Mouse (Mus musculus): ENCODE results near the gene Rusc2. TPM values are rescaled to one million over a fixed set of nuclear protein-coding genes. Genes with fewer than 3 reads are reported as not detected.

Rusc2 gene
- polyA plus RNA-seq, 1 experiment from 2014 or later = 12.4 TPM

DNA sequence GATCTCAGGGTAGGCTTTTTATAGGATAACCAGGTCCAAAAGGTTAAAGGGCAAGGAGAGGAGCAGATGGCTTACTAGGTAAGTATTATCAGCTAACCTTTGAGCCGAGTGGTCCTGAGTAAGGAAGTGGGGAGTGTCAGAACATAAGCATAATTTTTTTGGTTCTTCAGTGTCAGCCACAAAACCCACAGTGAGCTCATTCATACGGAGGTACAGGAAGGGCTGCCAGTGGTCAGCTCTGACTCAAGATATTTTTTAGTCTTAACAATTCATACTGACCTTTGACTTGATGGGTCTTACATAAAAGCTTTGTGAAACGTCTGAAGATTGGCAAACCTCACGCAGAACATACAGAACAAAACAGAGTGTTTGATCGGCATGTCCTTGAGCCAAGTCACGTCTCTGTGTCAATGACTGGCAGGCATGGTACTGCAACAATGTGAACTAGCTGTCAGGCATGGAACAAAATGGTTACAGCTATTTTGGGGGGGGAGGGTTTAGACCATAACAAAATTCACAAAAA, 31.7 kb upstream of the Rusc2 start:
- no peak for DNase-seq (ENCODE audit: low spot score)
- no peak for ATAC-seq (replicated peaks; ENCODE audit: low FRiP score)
- no peak overlapping the region for H3K4me2 ChIP-seq (ENCODE audit: low read depth, low read length, severe bottlenecking)
- H3K9ac ChIP-seq (ENCODE audit: low read length) = no peak overlapping the region
- no peaks in the 10 kb centered on the region for H3K36me3 ChIP-seq (ENCODE audit: control insufficient read depth, insufficient read depth, low read length)
- H3K27me3 ChIP-seq (ENCODE audit: control insufficient read depth, insufficient read depth, low read length) = no peaks in the 10 kb centered on the region
- no peaks in the 10 kb centered on the region; the same call in 1 of the 2 replicates for H3K9me3 ChIP-seq (ENCODE audit: control insufficient read depth, low read length)
- no peaks in the 10 kb centered on the region for H3K4me1 ChIP-seq (replicated peaks; ENCODE audit: control insufficient read depth, insufficient read depth, low read length)
- 83% methylated on average over 6 of the region's 6 CpGs for WGBS
- no peak overlapping the region for H3K4me3 ChIP-seq (ENCODE audit: low read depth, low read length)
- no peak overlapping the region for H3K27ac ChIP-seq (ENCODE audit: low read depth, low read length)

DNA sequence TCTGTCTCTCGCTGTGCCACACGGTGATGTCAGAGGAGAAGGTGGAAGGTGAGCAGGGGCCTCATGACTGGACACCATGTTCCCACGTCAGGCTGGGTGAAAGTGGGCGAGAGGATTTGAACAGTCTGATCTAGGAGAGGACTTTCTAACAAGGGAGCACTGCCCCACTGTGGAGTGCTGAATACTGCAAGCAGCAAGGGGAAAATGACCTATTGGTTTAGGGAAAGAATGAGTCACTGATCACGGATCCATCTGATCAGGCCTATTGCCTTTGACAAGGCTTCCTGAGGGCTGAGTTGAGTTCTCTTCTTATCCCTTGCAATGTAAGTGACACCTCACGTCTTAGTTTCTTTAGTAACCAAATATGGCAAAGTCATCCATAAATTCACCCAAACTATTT, 28.1 kb upstream of the Rusc2 start:
- Histone ChIP-seq H3K9ac (ENCODE audit: low read length) (no peak overlapping the region), H3K4me3 (ENCODE audit: low read depth, low read length) (no peak overlapping the region), H3K4me2 (ENCODE audit: low read depth, low read length, severe bottlenecking) (no peak overlapping the region), H3K36me3 (ENCODE audit: control insufficient read depth, insufficient read depth, low read length) (no peaks in the 10 kb centered on the region), H3K4me1 (replicated peaks; ENCODE audit: control insufficient read depth, insufficient read depth, low read length) (no peaks in the 10 kb centered on the region), H3K27me3 (ENCODE audit: control insufficient read depth, insufficient read depth, low read length) (no peaks in the 10 kb centered on the region), H3K27ac (ENCODE audit: low read depth, low read length) (no peak overlapping the region), H3K9me3 (ENCODE audit: control insufficient read depth, low read length) (no peaks in the 10 kb centered on the region; the same call in 1 of the 2 replicates)
- ATAC-seq (replicated peaks; ENCODE audit: low FRiP score) (no peak), DNase-seq (ENCODE audit: low spot score) (no peak)
- WGBS = 85% methylated on average over 6 of the region's 6 CpGs

DNA sequence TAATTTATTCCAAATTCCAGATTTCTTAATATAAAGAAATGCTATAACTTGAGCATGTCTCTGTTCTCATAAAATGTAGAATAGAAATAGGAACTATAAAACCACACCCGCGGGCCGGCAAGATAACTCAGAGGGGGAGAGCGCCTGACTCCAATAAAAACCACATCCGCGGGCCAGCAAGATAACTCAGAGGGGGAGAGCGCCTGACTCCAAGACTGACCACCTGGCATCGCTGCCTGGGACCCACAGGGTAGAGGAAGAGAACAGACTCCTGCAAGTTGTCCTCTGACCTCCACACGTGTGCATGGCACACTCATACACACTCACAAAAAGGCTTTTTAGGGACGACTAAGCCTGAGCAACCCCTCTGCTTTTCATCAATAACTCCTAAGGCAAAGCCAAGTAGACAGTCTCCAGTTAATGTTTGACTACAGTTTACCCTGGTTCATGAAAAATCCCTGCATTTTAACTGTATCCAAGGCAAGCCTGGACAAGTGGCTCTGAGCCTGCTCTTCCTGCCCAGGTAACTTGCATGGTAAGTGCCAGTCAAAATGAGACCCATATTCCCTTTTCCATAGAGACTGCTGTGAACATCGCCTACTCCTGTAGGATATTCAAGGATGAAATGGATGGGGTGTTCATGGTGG, 16.7 kb upstream of the Rusc2 start:
- DNase-seq (ENCODE audit: low spot score) (no peak), ATAC-seq (replicated peaks; ENCODE audit: low FRiP score) (no peak)
- Histone ChIP-seq H3K4me2 (ENCODE audit: low read depth, low read length, severe bottlenecking) (no peak overlapping the region), H3K27me3 (ENCODE audit: control insufficient read depth, insufficient read depth, low read length) (no peaks in the 10 kb centered on the region), H3K27ac (ENCODE audit: low read depth, low read length) (no peak overlapping the region), H3K9me3 (ENCODE audit: control insufficient read depth, low read length) (no peaks in the 10 kb centered on the region), H3K4me3 (ENCODE audit: low read depth, low read length) (no peak overlapping the region), H3K9ac (ENCODE audit: low read length) (no peak overlapping the region), H3K36me3 (ENCODE audit: control insufficient read depth, insufficient read depth, low read length) (no peaks in the 10 kb centered on the region), H3K4me1 (replicated peaks; ENCODE audit: control insufficient read depth, insufficient read depth, low read length) (no peaks in the 10 kb centered on the region)
- 91% methylated on average over 11 of the region's 11 CpGs for WGBS

DNA sequence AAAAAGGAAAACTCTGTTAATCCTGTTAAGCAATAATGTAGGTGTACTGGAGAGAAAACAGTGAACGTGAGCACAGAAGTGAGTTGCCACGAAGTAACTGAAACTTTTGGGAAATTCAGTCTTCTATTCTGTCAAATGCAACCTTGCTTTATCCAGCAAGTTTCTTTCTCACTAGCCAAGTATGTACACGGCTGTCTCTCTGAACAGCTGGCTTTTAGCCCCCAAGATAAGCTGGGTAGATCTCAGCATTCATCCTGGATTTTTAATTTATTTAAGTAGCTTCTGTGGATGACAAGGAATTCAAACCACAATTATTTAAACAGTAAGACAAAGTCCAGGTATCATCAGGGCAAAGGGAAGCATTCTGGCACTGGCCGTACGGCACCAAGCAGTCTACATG, 14.5 kb upstream of the Rusc2 start:
- Histone ChIP-seq H3K4me3 (ENCODE audit: low read depth, low read length) (no peak overlapping the region), H3K9ac (ENCODE audit: low read length) (no peak overlapping the region), H3K4me1 (replicated peaks; ENCODE audit: control insufficient read depth, insufficient read depth, low read length) (no peaks in the 10 kb centered on the region), H3K9me3 (ENCODE audit: control insufficient read depth, low read length) (no peaks in the 10 kb centered on the region), H3K36me3 (ENCODE audit: control insufficient read depth, insufficient read depth, low read length) (no peaks in the 10 kb centered on the region), H3K27ac (ENCODE audit: low read depth, low read length) (no peak overlapping the region), H3K4me2 (ENCODE audit: low read depth, low read length, severe bottlenecking) (no peak overlapping the region), H3K27me3 (ENCODE audit: control insufficient read depth, insufficient read depth, low read length) (no peaks in the 10 kb centered on the region)
- DNase-seq (ENCODE audit: low spot score) (no peak), ATAC-seq (replicated peaks; ENCODE audit: low FRiP score) (no peak)
- 89% methylated on average over 5 of the region's 5 CpGs for WGBS

DNA sequence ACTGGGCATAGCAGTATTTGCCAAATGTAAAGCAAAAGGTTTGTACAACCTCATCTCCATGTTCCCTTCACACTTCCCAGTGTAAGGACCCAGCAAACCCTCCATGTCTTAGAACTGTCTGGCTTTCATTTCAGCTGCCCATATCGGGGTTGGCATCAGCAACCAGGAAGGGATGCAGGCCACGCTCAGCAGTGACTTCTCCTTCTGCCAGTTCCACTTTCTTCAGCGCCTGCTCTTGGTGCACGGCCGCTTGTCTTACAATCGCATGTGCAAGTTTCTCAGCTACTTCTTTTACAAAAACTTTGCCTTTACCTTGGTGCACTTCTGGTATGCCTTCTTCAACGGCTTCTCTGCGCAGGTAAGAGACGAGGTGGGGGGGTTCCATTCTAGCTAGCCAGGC, 14.0 kb upstream of the Rusc2 start:
- Histone ChIP-seq H3K4me2 (ENCODE audit: low read depth, low read length, severe bottlenecking) (no peak overlapping the region), H3K9ac (ENCODE audit: low read length) (no peak overlapping the region), H3K9me3 (ENCODE audit: control insufficient read depth, low read length) (no peaks in the 10 kb centered on the region), H3K27me3 (ENCODE audit: control insufficient read depth, insufficient read depth, low read length) (no peaks in the 10 kb centered on the region), H3K36me3 (ENCODE audit: control insufficient read depth, insufficient read depth, low read length) (no peaks in the 10 kb centered on the region), H3K27ac (ENCODE audit: low read depth, low read length) (no peak overlapping the region), H3K4me1 (replicated peaks; ENCODE audit: control insufficient read depth, insufficient read depth, low read length) (no peaks in the 10 kb centered on the region), H3K4me3 (ENCODE audit: low read depth, low read length) (no peak overlapping the region)
- ATAC-seq (replicated peaks; ENCODE audit: low FRiP score) (no peak), DNase-seq (ENCODE audit: low spot score) (no peak)
- 94% methylated on average over 9 of the region's 9 CpGs for WGBS

DNA sequence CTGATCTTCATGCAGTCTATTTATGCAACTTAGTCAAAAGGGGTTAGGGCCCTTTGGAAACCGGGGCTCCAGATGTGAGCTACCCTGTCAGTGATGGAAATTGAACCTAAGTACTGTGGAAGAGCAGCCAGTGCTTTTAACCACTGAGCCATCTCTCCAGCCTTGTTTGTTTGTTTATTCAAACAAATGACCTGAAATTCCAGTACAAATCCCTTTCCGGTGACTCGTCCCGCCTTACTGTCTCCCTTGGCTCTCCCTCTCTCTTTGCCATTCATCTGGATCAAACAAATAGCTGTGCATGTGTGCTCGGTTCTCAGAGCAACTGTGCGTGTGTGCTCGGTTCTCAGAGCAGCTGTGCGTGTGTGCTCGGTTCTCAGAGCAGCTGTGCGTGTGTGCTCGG, 10.4 kb upstream of the Rusc2 start:
- Histone ChIP-seq H3K4me1 (replicated peaks; ENCODE audit: control insufficient read depth, insufficient read depth, low read length) (no peaks in the 10 kb centered on the region), H3K27me3 (ENCODE audit: control insufficient read depth, insufficient read depth, low read length) (no peaks in the 10 kb centered on the region), H3K4me3 (ENCODE audit: low read depth, low read length) (no peak overlapping the region), H3K9ac (ENCODE audit: low read length) (no peak overlapping the region), H3K4me2 (ENCODE audit: low read depth, low read length, severe bottlenecking) (no peak overlapping the region), H3K9me3 (ENCODE audit: control insufficient read depth, low read length) (no peaks in the 10 kb centered on the region), H3K27ac (ENCODE audit: low read depth, low read length) (no peak overlapping the region), H3K36me3 (ENCODE audit: control insufficient read depth, insufficient read depth, low read length) (no peaks in the 10 kb centered on the region)
- ATAC-seq (replicated peaks; ENCODE audit: low FRiP score) (no peak), DNase-seq (ENCODE audit: low spot score) (no peak)
- 83% methylated on average over 11 of the region's 11 CpGs for WGBS

DNA sequence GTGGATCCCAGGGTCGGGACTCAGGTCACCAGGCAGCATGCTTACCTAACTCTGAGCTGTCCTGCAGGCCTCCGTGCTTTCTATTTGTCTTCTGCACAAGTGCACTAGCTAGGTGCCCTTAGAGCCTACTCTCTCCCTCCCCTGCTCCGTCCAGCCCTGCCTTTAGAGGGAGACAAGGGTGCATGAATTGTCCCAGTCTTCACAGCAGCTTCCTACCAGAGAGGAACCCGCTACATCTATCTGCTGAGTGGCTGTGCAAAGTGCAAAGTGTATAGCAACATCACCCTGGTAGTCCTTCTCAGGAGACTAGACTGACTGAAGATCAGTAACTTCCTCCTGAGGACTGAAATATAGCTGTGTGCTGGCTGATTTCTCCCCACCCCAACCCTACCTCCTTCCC, 9.6 kb upstream of the Rusc2 start:
- ATAC-seq (replicated peaks; ENCODE audit: low FRiP score) = no peak
- no peaks in the 10 kb centered on the region for H3K36me3 ChIP-seq (ENCODE audit: control insufficient read depth, insufficient read depth, low read length)
- WGBS = 75% methylated on average over 4 of the region's 4 CpGs

DNA sequence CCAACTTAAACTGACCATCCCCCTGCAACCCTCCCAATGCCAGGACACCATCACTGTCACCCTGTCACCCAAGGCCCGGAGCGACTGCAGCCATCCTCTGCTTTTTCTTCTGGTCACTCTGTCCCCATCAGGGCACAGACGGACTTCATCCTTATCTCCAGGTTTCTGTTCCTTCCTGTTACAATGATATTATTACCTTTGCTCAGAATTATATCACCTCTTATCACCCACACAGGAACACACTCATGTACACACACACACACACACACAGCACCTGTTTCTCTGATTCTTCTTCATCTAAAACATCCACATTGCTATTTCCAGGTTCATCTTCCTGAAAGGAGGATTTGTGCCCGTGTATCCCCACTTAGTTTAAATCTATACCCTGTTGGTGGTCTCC, 7.5 kb upstream of the Rusc2 start:
- no peaks in the 10 kb centered on the region for H3K36me3 ChIP-seq (ENCODE audit: control insufficient read depth, insufficient read depth, low read length)
- no peak overlapping the region for H3K4me3 ChIP-seq (ENCODE audit: low read depth, low read length)
- no peak for ATAC-seq (replicated peaks; ENCODE audit: low FRiP score)
- no peaks in the 10 kb centered on the region for H3K27me3 ChIP-seq (ENCODE audit: control insufficient read depth, insufficient read depth, low read length)
- no peak overlapping the region for H3K9ac ChIP-seq (ENCODE audit: low read length)
- WGBS = 86% methylated on average over 4 of the region's 4 CpGs
- no peaks in the 10 kb centered on the region for H3K9me3 ChIP-seq (ENCODE audit: control insufficient read depth, low read length)
- no peak for DNase-seq (ENCODE audit: low spot score)
- H3K4me2 ChIP-seq (ENCODE audit: low read depth, low read length, severe bottlenecking) = no peak overlapping the region
- no peaks in the 10 kb centered on the region for H3K4me1 ChIP-seq (replicated peaks; ENCODE audit: control insufficient read depth, insufficient read depth, low read length)
- H3K27ac ChIP-seq (ENCODE audit: low read depth, low read length) = no peak overlapping the region

More for the DNA sequence above, 9.6 kb upstream of the Rusc2 start:
- H3K4me1 ChIP-seq (replicated peaks; ENCODE audit: control insufficient read depth, insufficient read depth, low read length) = no peaks in the 10 kb centered on the region
- H3K4me2 ChIP-seq (ENCODE audit: low read depth, low read length, severe bottlenecking) = no peak overlapping the region
- H3K27me3 ChIP-seq (ENCODE audit: control insufficient read depth, insufficient read depth, low read length) = no peaks in the 10 kb centered on the region
- no peaks in the 10 kb centered on the region for H3K9me3 ChIP-seq (ENCODE audit: control insufficient read depth, low read length)
- no peak overlapping the region for H3K27ac ChIP-seq (ENCODE audit: low read depth, low read length)
- no peak for DNase-seq (ENCODE audit: low spot score)
- H3K9ac ChIP-seq (ENCODE audit: low read length) = no peak overlapping the region
- no peak overlapping the region for H3K4me3 ChIP-seq (ENCODE audit: low read depth, low read length)

DNA sequence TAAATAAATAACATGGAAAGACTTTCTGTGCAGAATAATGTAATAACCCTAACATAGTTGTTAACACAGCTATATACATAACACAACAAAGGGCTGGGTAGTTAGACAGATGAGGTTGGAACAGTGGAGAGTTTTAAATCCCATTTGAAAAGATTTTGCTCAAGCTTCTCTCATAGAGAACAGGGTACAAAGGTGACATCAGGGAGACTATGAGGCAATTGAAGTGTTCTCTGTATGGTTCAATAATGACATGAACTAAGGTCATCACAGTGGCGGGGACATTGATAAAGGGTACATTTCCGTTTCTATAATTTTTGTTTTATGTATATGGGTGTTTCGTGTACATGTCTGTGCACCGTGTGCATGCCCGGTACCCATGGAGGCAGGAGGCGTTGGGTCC, 2.2 kb upstream of the Rusc2 start:
- Histone ChIP-seq H3K36me3 (ENCODE audit: control insufficient read depth, insufficient read depth, low read length) (no peaks in the 10 kb centered on the region), H3K9me3 (ENCODE audit: control insufficient read depth, low read length) (no peaks in the 10 kb centered on the region), H3K4me3 (ENCODE audit: low read depth, low read length) (no peak overlapping the region), H3K9ac (ENCODE audit: low read length) (no peak overlapping the region), H3K4me1 (replicated peaks; ENCODE audit: control insufficient read depth, insufficient read depth, low read length) (peaks cover 7% of the 10 kb centered on the region), H3K4me2 (ENCODE audit: low read depth, low read length, severe bottlenecking) (no peak overlapping the region), H3K27ac (ENCODE audit: low read depth, low read length) (no peak overlapping the region), H3K27me3 (ENCODE audit: control insufficient read depth, insufficient read depth, low read length) (no peaks in the 10 kb centered on the region; the same call in 1 of the 2 replicates)
- no peak for ATAC-seq (replicated peaks; ENCODE audit: low FRiP score)
- 95% methylated on average over 6 of the region's 6 CpGs for WGBS
- no peak for DNase-seq (ENCODE audit: low spot score)

Data from forebrain, embryonic 11.5 days (tissue).